Mouse (Mus musculus) kidney, adult 2 months (tissue): ENCODE data around the gene U2af1l4.

ENCODE experiments used
- CTCF ChIP-seq: fragments of 200-500 bp; conservative IDR thresholded peaks from 2 replicates; pipeline ENCODE4 v1.5.1; 2011; ENCODE audit warnings: low read depth, mild to moderate bottlenecking, control low read depth, low read length, moderate library complexity, mixed read lengths; ENCODE audit not compliant: insufficient read depth, insufficient read length
- POLR2A ChIP-seq: fragments of 200-500 bp; IDR thresholded peaks from one replicate; pipeline ENCODE4 v1.6.1; 2011; ENCODE audit warnings: low read depth, low read length, control low read depth

GRCm38 (mm10) chr7:30587842-30588667 is 25.0 kb downstream of the U2af1l4 start:
- no peak for TF ChIP-seq CTCF
- no peak for TF ChIP-seq POLR2A
